Mouse (Mus musculus): ENCODE measurements around the gene Smarcb1. TPM values are rescaled to one million over a fixed set of nuclear protein-coding genes. Genes with fewer than 3 reads are reported as not detected.

Smarcb1 gene
- polyA plus RNA-seq, 1 experiment from 2014 or later: 298 TPM

DNA sequence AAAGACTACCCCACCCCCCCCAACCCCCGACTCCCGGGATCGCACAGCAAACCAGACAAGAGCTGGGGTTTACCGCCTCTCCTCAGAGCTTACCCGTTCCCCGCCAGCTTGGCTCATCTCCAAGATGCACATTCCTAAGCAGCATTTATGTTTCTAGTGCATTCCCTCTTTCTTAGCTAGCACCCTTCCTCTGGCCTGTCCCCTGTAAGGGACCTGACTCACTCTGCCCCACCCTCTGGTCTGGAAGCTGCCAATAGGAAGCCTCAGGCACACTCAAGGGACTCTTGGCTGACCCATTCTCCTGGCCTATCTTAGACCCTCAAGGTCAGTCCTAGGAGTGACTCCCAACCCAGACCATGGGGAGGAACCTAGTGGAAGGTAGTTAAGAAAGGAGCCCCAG lies 8.9 kb upstream of the Smarcb1 start:
- Histone ChIP-seq H3K9me3 (replicated peaks) (no peaks in the 10 kb centered on the region), H3K4me2 (replicated peaks) (peak overlapping the region; percentile 98), H3K27me3 (peaks cover 46% of the 10 kb centered on the region), H3K4me1 (peaks cover 38% of the 10 kb centered on the region), H3K9ac (no peak overlapping the region), H3K36me3 (peaks cover 11% of the 10 kb centered on the region; the same call in 1 of the 2 replicates), H3K4me3 (no peak overlapping the region), H3K27ac (no peak overlapping the region)
- no peak for ATAC-seq (ENCODE audit: low FRiP score)
- 21% methylated on average over 6 of the region's 6 CpGs for WGBS

- no peak overlapping the region for H3K4me3 ChIP-seq
- no peak overlapping the region for H3K27ac ChIP-seq
- H3K4me1 ChIP-seq: peaks cover 32% of the 10 kb centered on the region
- no peaks in the 10 kb centered on the region for H3K9me3 ChIP-seq (replicated peaks)
- WGBS: 74% methylated on average over 13 of the region's 13 CpGs
- ATAC-seq (ENCODE audit: low FRiP score): no peak
- H3K4me2 ChIP-seq (replicated peaks): no peak overlapping the region
- peaks cover 13% of the 10 kb centered on the region for H3K27me3 ChIP-seq
- peaks cover 16% of the 10 kb centered on the region; the same call in 1 of the 2 replicates for H3K36me3 ChIP-seq
- H3K9ac ChIP-seq: no peak overlapping the region
Observed at GRCm38 (mm10) chr10:75926396-75926795, 5.0 kb upstream of the Smarcb1 start.

DNA sequence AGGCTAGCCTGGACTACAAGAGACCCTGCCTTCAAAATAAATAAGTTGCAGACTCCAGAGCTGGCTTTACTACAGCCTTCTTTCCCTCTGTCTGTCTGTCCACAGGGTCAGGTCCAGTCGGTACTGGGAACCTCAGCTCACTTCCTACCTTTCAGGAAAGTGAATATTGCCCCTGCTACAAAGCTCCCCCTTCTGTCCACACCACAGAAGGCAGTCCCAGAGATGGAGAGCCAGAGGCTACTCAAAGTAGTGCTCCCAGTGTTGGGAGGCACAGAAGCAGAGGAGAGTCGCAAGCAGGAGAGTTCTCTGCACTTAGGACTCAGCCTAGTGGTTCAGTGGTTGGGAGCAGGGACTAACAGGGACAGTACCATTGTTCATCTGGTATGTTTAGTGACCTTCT lies 2.9 kb upstream of the Smarcb1 start:
- ATAC-seq (ENCODE audit: low FRiP score): no peak
- H3K4me1 ChIP-seq: peaks cover 26% of the 10 kb centered on the region
- 54% methylated on average over 2 of the region's 2 CpGs for WGBS
- H3K27ac ChIP-seq: no peak overlapping the region
- H3K27me3 ChIP-seq: no peaks in the 10 kb centered on the region
- H3K4me3 ChIP-seq: no peak overlapping the region
- H3K9ac ChIP-seq: no peak overlapping the region
- no peaks in the 10 kb centered on the region for H3K9me3 ChIP-seq (replicated peaks)
- no peak overlapping the region for H3K4me2 ChIP-seq (replicated peaks)
- peaks cover 16% of the 10 kb centered on the region; the same call in 1 of the 2 replicates for H3K36me3 ChIP-seq

DNA sequence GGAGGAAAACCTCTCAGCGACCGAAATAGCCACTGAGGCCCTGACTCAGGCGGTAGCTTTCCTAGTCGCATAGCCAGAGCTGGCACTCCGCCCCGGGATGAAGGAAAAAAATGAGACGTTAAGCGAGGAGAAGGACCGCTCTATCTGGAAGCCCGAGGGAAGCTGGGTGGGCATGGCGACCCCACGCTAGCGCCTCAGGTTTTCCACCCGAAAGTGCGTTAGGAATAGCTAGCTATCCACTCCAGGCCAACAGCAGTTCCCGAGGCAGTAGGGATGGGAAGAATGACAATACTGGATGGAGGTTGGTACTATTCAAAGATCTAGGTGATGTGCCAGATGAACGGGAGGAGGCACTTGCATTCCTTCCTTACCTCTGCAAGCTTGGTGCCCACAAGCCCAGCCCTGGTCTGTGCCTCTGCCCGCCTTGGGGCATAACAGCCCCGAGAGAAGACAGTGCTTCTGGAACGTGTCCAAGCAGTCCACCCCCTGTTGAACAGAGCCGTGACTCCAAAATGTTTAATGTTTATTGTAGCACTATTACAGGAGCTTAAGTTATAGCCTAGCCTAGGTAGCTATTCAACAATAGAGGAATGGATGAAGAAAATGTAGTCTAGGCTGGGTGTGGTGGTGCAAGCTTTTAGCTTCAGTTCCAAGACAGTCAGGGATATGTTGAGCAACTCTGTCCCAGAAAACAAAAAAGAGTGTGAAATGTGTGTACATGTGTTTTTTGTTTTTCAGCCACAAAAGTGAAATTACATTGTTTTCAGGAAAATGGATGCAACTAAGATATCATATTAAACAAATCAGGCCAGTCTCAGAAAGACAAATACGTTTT lies 526 bp upstream of the Smarcb1 start:
- peak overlapping the region; percentile 78 for H3K4me2 ChIP-seq (replicated peaks)
- peak overlapping the region; percentile 98 for H3K27ac ChIP-seq
- WGBS: 5% methylated on average over 22 of the region's 22 CpGs
- H3K27me3 ChIP-seq: no peaks in the 10 kb centered on the region
- H3K9me3 ChIP-seq (replicated peaks): no peaks in the 10 kb centered on the region
- H3K4me1 ChIP-seq: peaks cover 41% of the 10 kb centered on the region
- H3K9ac ChIP-seq: peak overlapping the region; percentile 90
- H3K4me3 ChIP-seq: peak overlapping the region; percentile 73
- H3K36me3 ChIP-seq: peaks cover 19% of the 10 kb centered on the region
- ATAC-seq (ENCODE audit: low FRiP score): peak; percentile 44

DNA sequence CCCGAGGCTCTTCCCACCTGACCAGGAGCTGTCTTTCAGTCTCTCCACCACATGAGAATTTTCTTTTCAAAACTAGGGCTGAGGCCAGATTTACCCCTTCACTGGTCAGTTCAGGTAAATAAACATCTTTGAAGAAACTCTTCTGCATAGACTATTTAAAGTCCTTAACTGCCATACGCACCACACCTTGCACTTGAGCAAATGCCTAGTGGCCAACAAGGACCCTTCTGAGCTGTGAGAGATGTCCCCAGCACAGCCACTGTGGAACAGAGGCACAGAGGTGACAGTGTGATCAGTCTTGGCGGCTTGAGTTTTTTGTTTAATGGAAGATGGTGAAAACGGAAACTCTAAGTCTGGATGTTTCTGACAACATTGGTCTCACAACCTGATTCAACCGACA lies 2.4 kb downstream of the Smarcb1 start:
- Histone ChIP-seq H3K27ac (peak overlapping the region; percentile 66), H3K4me3 (no peak overlapping the region), H3K4me2 (replicated peaks) (peak overlapping the region; percentile 78), H3K4me1 (peaks cover 43% of the 10 kb centered on the region), H3K36me3 (peaks cover 30% of the 10 kb centered on the region), H3K9ac (no peak overlapping the region), H3K9me3 (replicated peaks) (no peaks in the 10 kb centered on the region), H3K27me3 (no peaks in the 10 kb centered on the region)
- WGBS: 84% methylated on average over 5 of the region's 5 CpGs
- no peak for ATAC-seq (ENCODE audit: low FRiP score)

DNA sequence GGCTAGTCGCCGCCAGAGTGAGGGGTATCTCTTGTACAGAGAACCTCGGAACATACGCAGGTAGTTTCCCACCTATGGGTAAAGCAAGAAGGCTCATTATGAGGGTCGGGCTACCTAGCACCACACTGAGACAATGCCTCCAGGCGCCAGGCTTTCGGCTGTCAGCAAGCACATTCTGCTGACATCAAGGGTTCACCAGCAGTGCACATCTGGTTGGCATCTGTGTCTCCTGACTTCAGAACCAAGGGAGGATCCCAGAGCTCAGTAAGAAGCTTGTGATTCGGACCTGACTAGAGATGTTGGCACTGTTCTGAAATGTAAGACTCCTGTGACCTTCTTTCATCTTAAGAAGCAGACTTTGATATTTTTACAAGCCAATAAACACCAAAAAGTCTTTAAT lies 4.6 kb downstream of the Smarcb1 start:
- WGBS: 70% methylated on average over 8 of the region's 8 CpGs
- Histone ChIP-seq H3K27ac (no peak overlapping the region), H3K4me2 (replicated peaks) (no peak overlapping the region), H3K4me1 (peaks cover 29% of the 10 kb centered on the region), H3K9ac (no peak overlapping the region), H3K4me3 (no peak overlapping the region), H3K36me3 (peaks cover 40% of the 10 kb centered on the region), H3K9me3 (replicated peaks) (no peaks in the 10 kb centered on the region), H3K27me3 (no peaks in the 10 kb centered on the region)
- ATAC-seq (ENCODE audit: low FRiP score): no peak

GRCm38 (mm10) chr10:75915557-75915956 lies 5.9 kb downstream of the Smarcb1 start:
- no peak for ATAC-seq (ENCODE audit: low FRiP score)
- no peak overlapping the region for H3K4me3 ChIP-seq
- WGBS: 84% methylated on average over 7 of the region's 7 CpGs
- H3K27me3 ChIP-seq: no peaks in the 10 kb centered on the region
- no peak overlapping the region for H3K4me2 ChIP-seq (replicated peaks)
- H3K27ac ChIP-seq: no peak overlapping the region
- H3K4me1 ChIP-seq: peaks cover 28% of the 10 kb centered on the region
- no peaks in the 10 kb centered on the region for H3K9me3 ChIP-seq (replicated peaks)
- H3K9ac ChIP-seq: no peak overlapping the region
- peaks cover 53% of the 10 kb centered on the region for H3K36me3 ChIP-seq

DNA sequence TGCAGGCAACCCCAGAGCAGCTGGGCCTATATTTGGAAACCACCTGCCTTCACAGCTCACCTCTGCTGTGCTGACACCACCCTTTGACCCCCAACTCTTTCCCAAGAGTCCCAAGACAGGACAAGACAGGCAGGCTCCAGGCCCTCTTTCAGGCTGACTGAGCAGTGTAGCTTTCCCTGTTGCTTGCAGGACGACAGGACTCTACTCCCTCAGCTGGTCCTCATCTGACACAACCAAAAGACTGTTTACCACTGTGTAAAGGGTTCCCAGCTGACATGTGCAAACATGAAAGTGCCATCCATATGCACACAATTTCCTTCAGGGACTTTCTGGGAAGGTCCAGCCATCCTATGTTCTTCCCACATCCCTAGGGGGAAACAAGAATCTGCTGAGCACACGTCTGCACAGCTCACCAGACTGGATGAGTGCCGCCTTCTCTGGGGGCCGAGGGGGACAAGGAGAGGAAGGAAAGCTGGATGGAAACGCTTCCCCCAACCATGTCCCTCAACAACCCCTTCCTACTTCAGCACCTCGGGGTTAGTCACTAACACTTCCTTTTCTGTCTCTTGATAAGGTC lies 8.3 kb downstream of the Smarcb1 start:
- Histone ChIP-seq H3K36me3 (peaks cover 69% of the 10 kb centered on the region), H3K4me2 (replicated peaks) (no peak overlapping the region)
- no peak for ATAC-seq (ENCODE audit: low FRiP score)

DNA sequence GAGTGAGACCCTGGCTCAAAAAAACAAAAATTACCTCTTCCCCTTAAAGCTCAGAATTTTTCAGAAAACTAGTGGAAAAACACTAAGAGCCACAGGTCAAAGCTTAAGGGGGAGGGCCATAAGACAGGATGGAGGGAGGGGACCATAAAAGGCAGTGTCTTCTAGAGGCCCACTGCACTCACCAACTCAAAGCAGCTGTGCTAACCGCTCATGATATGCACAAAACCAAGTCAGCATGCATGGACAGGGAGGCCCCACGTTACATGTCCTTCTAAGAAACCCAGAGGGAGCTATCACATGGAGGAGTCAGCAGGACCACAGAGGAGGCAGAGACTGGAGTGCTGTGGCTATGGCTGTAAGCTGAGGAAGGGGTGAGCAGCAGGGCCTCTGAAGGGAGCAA lies 10.7 kb downstream of the Smarcb1 start:
- Histone ChIP-seq H3K4me3 (no peak overlapping the region), H3K4me1 (0 out of 2 replicates have a peak, but pooled peaks cover under 1% of the 10 kb centered on the region), H3K27ac (no peak overlapping the region), H3K36me3 (peaks cover 84% of the 10 kb centered on the region), H3K9ac (no peak overlapping the region), H3K9me3 (replicated peaks) (no peaks in the 10 kb centered on the region), H3K4me2 (replicated peaks) (no peak overlapping the region), H3K27me3 (no peaks in the 10 kb centered on the region)
- 89% methylated on average over 2 of the region's 2 CpGs for WGBS
- no peak for ATAC-seq (ENCODE audit: low FRiP score)

More for the DNA sequence above, 8.3 kb downstream of the Smarcb1 start:
- no peaks in the 10 kb centered on the region for H3K27me3 ChIP-seq
- H3K4me3 ChIP-seq: no peak overlapping the region
- H3K9ac ChIP-seq: no peak overlapping the region
- H3K4me1 ChIP-seq: peaks cover 5% of the 10 kb centered on the region
- no peaks in the 10 kb centered on the region for H3K9me3 ChIP-seq (replicated peaks)
- no peak overlapping the region for H3K27ac ChIP-seq
- WGBS: 66% methylated on average over 6 of the region's 6 CpGs

DNA sequence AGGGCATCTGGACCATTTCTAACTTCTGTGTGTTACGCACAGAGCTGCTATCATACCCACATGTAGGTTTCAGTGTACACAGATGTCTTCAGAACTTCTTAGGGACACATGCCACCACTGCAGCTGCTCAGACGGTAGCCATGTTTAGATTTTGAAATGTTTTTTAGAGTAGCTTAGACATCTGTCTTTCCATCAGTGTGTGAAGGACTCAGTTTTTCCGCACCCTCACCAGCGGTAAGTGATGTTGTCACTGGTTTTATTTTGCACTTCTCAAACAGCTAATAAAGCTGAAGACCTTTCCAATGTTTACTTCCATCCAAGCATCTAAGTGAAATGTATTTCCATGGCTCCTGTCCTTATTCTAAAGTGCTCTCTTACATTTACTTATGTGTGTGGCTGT lies 14.5 kb downstream of the Smarcb1 start:
- Histone ChIP-seq H3K9ac (no peak overlapping the region), H3K4me3 (no peak overlapping the region), H3K4me2 (replicated peaks) (no peak overlapping the region), H3K27me3 (no peaks in the 10 kb centered on the region), H3K27ac (no peak overlapping the region), H3K36me3 (peaks cover 94% of the 10 kb centered on the region), H3K4me1 (no peaks in the 10 kb centered on the region), H3K9me3 (replicated peaks) (no peaks in the 10 kb centered on the region)
- WGBS: 98% methylated on average over 4 of the region's 4 CpGs
- ATAC-seq (ENCODE audit: low FRiP score): no peak

GRCm38 (mm10) chr10:75904391-75904790 lies 17.0 kb downstream of the Smarcb1 start:
- no peak overlapping the region for H3K27ac ChIP-seq
- no peak overlapping the region for H3K4me3 ChIP-seq
- H3K4me1 ChIP-seq: no peaks in the 10 kb centered on the region
- WGBS: 90% methylated on average over 5 of the region's 5 CpGs
- H3K9me3 ChIP-seq (replicated peaks): no peaks in the 10 kb centered on the region
- no peak overlapping the region for H3K9ac ChIP-seq
- no peak for ATAC-seq (ENCODE audit: low FRiP score)
- H3K4me2 ChIP-seq (replicated peaks): no peak overlapping the region
- H3K27me3 ChIP-seq: no peaks in the 10 kb centered on the region
- H3K36me3 ChIP-seq: peaks cover 91% of the 10 kb centered on the region

GRCm38 (mm10) chr10:75898846-75899245 lies 22.6 kb downstream of the Smarcb1 start:
- no peak overlapping the region for H3K27ac ChIP-seq
- no peaks in the 10 kb centered on the region for H3K9me3 ChIP-seq (replicated peaks)
- no peak overlapping the region for H3K4me3 ChIP-seq
- H3K36me3 ChIP-seq: peaks cover 84% of the 10 kb centered on the region
- no peak overlapping the region for H3K4me2 ChIP-seq (replicated peaks)
- H3K9ac ChIP-seq: no peak overlapping the region
- no peaks in the 10 kb centered on the region for H3K27me3 ChIP-seq
- WGBS: 82% methylated on average over 3 of the region's 3 CpGs
- peaks cover 6% of the 10 kb centered on the region; the same call in 1 of the 2 replicates for H3K4me1 ChIP-seq
- no peak for ATAC-seq (ENCODE audit: low FRiP score)
